Mouse (Mus musculus) heart, adult 2 months (tissue): ENCODE measurements at regions not wholly inside any gene's neighbourhood (a gene's known extent, or its start where the extent isn't known, plus 50 kb on each side); places are given as distances from the start of the nearest gene placed in this dataset.

Experiments
- CTCF ChIP-seq: fragments of 200-600 bp; IDR thresholded peaks from 2 replicates; pipeline ENCODE4 v1.8.1; 2022; ENCODE audit warnings: antibody characterized with exemption, mild to moderate bottlenecking, moderate library complexity
- EP300 ChIP-seq: fragments of 200-500 bp; IDR thresholded peaks from 2 replicates; pipeline ENCODE4 v1.6.1; 2011; ENCODE audit warnings: low read depth, low read length, control low read depth; ENCODE audit not compliant: insufficient read depth
- POLR2A ChIP-seq: fragments of 200-500 bp; IDR thresholded peaks from 2 replicates; pipeline ENCODE4 v1.6.1; 2011; ENCODE audit warnings: mild to moderate bottlenecking, low read depth, low read length, control low read depth; ENCODE audit not compliant: insufficient read depth

- TF ChIP-seq POLR2A (no peak), CTCF (no peak), EP300 (no peak)
Observed at GRCm38 (mm10) chr8:113957821-113958220, 109.3 kb upstream of the Adamts18 start.
